Mouse (Mus musculus): ENCODE data around the gene Gng8.

Gene Gng8

DNA sequence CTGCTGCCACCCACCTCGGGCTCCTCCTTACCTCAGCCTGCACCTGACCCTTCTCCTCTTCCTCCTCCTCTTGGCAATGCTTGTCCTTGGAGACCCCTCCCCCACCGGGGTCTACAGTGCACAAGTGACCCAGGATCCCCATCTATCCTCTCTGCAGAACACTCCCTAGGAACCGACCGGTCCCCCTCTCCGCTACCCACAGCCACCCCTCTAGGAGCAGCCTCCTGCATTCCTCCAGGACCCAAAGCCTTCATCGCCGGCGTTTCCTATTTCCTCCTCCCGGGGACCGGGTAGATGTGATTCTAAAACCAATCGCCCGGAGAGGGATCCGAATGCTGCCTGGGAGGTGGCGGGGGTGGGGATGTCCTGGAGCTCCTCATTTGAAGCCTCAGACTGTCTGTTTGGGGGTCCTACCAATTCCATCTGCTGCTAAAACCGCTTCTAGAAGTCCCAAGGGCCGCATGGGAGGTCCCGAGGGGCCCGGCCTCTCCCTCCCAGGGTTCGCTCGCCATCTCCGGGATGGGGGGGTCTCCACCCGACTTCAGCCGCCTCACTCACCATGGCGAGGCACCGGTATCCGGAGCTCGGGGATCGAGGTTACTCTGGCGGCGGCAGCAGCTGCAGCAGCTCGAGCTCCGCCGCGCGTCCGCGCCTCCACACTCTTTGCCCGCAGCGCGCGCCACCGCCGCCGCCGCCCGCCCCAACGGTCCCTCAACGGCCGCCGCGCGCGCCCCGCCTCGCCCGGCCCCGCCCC lies 31.9 kb downstream of the Gng8 start:
- no peak for DNase-seq (ENCODE audit: low read depth, low spot score)

DNA sequence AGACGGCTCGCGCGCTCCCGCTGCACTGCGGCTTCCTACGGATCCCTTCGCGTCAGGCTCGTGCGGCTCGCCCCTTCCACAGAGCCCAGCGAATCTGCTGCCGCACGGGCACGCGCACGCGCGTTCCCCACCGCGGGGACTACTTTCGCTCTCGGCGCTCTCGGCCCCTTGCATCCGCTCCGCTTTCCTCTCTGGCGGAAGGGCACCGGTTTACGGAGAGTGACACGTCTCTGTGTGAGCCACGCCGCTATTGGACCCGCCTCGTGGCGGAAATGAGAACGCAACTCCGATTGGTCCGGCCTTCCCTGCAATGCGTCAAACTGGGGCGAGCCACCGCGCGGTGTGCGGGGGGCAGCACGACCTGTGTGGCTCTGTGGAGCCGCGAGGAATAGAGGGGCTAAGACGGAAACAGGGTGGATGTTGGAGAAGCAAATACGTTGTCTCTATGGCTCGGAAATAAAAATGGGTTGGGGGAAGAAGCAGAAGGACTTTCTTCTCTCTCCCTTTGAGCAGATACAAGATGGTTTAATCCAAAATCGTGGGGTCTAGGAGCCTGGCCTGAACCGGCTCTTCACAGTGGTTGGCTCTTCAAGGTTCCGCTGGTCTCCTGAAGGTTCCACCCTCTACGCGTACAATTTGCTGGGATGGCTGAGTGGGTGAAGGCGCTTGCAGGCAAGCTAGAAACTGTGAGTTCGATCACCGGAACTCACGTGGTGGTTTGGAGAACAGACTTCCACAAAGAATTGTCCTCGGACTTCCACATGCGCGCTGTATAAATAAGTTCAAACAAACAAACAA lies 32.6 kb downstream of the Gng8 start, which contains the start of gene Calm3:
Calm3 (minus strand) TSS at position 78 of the 798 bp plus-strand sequence.
- peak; percentile 99 for DNase-seq (ENCODE audit: low read depth, low spot score)

DNA sequence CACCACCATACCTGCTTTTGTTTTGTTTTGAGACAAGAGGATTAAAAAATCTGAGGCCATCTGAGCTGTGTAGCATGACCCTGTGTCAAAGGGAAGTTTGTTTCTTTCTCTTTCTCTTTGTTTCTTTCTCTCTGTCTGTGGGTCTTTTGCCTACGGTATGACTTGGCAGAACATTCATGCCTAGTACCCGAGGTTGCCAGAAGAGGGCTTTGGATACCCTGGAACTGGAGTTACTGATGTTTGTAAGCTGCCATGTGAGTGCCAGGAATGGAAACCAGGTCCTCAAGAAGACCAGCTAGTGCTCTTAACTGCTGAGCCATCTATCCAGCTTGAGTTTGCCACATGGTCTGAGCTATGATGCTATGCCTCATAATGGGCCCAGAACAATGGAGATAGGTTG lies 36.8 kb downstream of the Gng8 start:
- DNase-seq (ENCODE audit: low read depth, low spot score) = no peak

DNA sequence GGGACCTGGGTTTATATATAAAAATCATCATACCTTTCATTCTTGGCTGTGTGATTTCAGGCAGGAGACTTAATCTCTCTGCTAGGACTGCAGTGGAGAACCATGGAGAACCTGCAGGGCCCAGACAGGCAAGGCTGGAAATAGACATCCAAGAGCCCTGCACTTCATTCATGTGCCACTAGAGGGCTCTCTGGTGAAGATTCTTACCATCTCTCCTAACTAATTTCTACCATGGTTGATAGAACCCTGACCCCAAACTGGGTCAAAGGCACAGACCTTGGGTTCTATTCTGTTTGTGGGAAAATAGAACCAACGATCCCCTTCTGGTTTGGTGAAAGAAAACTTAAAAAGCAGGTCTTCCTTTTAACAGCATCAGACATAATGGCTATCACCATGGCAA lies 39.3 kb downstream of the Gng8 start:
- DNase-seq (ENCODE audit: low read depth, low spot score) = peak; percentile 38

DNA sequence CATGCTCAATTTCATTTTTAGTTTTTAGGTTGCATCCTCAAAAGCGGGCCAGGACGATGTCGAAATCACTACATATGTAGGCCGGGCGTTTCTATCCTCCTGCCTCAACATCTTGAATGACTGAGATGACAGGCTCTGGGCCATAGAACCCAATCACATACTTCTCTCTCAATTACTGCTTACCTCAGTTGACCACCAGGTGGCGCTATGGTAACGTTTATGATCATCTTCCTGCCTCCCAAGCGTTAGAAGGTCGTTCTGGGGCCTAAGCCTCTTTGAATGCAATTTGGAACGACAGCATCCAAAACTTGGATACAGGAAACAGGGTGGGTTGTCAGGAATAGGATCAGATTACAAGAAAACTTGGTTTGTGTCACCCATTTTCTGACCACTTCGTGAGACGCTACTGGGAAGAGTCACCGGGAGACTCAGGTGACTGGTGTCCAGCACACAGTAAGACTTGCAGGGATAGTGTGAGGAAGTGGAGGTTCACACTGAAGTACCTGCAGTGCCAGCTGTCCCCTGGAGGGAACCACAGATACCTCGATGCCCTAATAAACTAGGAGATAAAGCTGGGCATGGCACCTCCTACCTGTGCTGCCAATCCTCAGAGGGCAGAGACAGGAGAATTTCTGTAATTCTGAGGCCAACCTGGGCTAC lies 40.5 kb downstream of the Gng8 start:
- DNase-seq (ENCODE audit: low read depth, low spot score) = peak; percentile 54

DNA sequence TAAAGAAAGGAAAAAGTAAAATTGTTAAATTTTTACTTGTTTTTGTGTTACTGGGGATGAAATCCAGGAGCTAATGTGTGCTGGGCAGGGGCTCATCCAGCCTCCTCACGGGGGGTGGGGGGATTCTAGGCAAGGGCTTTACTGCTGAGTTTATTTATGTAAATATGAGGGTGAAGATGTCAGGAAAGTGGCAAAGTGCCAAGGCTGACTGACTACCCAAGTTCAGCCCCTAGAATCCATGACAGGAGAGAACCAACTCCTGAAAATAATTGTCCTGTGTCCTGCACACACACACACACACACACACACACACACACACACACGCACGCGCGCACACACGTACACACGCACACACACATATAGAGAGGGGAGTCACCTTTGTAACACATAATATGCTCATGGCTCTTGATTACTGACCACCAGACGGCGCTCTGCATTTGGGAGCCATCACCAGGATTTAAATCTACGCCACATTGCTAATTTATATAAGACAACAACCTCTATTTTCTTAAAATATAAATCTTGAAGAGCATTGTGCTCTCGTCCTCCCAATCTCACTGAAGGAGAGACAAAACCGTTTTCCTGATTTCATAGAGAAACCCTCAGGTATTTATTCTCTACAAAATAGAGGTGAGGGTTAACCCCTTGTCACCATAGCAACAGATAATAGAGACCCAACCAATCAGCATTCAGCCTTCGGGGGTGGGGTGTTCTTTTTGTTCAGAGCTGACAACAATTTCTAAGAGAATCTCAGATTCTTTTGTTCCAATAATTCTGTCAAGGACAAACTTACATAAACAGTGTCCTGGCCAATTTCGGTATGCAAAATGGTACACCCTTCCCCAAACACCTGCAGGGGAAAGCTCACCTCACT lies 41.4 kb downstream of the Gng8 start:
- no peak for DNase-seq (ENCODE audit: low read depth, low spot score)

DNA sequence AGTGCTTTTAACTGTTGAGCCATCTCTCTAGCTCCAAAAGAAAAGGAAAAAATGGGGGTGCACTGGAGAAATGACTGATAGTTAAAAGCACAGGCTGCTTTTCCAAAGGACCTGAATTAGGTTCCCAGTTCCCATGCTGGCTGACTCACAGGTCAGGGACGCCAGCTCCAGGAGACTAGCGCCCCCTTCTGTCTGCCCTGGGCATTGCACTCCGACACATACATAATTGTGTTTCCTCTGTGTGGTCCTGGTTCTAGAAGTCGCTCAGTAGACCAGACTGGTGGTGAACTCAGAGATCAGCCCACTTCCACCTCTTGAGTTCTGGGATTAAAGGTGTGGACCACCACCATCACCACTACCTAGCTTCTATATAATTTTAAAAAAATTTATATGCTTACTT lies 45.7 kb downstream of the Gng8 start:
- peak; percentile 49 for DNase-seq (ENCODE audit: low read depth, low spot score)

DNA sequence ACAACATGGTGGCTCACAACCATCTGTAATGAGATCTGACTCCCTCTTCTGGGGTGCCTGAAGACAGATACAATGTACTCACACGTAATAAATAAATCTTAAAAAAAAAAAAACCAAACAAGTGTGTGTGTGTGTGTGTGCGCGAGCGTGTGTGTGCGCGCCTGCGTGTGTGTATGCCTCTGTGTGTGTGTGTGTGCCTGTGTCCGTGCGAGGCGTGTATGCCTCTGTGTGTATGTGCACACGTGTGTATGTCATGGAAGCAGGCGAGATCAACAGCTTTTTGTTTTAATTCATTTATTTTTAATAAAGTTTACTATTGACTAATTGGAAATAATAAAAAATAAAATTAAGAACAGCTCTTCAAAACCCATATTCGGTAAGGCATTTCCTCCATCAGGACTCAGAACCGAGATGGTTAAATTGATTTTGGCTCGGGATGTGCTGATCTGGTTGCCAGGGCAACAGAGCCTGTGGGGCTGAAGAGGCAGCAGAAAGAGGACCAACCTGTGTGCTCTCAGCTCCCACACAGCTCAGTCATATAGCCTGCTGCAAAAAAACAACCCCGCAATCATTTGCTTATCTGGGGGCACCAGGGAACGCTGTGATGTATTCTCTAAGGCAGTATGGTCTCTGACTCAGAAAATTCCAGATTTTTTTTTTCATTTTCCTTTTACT lies 46.7 kb downstream of the Gng8 start:
- DNase-seq (ENCODE audit: low read depth, low spot score) = no peak

DNA sequence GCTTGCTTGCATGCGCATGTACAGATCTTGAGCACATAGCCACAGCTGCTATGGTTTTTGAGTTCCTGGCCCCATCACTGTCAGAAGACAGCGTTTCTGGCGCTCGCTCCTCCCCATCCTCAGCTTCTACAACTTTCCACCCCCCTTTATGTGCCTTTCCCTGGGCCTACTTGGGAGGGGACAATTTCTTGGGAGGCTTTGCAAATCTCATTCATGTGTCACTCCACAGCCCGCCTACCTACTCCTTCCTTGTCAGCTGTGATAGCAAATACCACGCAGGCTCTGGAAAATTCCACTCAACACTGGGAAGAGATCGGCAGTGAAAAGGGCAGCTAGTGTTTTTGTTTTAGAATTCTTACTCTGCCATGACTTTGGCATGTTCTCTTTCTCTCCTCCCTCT lies 48.7 kb downstream of the Gng8 start:
- no peak for DNase-seq (ENCODE audit: low read depth, low spot score)

DNA sequence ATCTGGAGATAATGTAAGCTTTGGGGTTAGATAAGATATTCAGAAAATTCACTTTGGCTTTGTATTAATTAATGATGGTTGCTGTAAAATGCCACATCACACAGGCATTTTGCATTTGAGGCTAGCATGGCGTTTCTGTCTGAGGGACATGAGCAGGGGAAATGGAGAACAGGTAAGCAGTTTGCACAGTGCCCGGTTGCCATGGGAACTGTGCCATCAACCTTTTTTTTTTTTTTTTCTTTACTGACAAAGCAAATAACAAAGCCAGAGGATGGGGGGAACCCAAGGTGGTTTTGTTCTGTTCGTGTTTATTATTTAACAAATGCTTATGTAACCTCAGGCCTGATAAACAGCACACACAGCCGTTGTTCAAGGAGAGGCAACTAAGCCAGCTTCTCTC lies 51.3 kb downstream of the Gng8 start:
- no peak for DNase-seq (ENCODE audit: low read depth, low spot score)

DNA sequence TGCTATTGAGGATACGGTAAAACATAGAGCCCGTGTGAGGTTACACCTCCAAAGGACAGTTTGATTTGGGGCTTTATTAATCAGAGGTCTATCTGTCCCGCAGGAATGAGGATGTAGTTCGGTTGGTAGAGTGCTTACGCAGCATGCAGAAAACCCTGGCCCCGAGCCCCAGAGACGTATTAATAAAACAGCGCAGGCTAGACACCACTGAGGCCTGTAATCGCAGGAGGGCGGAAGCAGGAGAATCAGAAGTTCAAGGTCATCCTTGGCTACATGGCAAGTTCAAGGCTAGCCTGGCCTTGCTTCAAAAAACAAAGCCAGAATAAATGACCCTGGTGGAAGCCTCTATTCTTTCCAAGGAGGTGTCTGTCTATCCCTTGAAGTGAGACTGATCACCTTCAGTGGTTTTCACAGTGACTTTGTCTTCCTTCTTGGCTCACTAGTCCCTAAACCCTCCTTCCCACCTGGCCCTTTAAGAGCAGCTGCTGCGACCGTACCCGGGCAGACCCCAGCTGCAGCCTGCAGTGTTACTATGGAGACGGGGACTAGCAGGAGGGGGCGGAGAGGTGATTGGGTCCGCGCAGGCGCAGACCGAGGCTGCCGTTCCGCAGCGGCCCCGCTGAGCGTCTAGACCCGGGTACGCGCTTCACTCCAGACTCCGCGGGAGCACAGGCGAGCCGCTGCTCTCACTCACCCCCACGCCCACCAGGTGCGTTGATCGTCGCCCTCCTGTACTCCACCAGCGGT lies 52.6 kb downstream of the Gng8 start, which contains the start of gene Pnmal2:
Pnmal2 (plus strand) TSS at position 622 of the 747 bp plus-strand sequence.
- peak; percentile 80 for DNase-seq (ENCODE audit: low read depth, low spot score)

DNA sequence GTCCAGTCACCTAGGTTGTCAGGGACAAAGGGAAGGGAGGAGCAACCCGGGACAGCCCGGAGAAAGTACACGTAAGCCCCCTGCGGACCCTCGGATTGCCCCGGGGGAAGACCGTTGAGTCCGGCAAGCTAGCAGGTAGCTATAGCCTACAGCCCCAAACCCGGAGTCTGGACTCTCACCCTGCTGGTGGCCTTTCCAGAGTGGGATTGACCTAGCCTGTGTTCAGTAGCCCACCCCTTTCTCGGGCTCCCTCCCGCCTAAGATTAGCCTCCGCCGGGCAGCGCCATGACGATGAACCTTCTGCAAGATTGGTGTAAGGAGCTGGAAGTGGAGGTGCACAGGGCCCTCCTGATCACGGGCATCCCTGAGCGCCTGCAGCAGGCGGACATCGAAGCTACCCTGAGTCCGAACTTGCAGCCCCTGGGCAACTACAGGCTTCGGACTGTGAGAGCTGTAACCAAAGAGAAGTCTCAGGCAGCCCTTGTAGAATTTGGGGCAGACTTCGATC lies 53.3 kb downstream of the Gng8 start:
- no peak for DNase-seq (ENCODE audit: low read depth, low spot score)
